Mouse (Mus musculus): Measurements from ENCODE around the gene Bcar3. TPM values are rescaled to one million over a fixed set of nuclear protein-coding genes. Genes with fewer than 3 reads are reported as not detected.

The Bcar3 gene
- polyA plus RNA-seq, 1 experiment from 2014 or later = 33.8 TPM

- H3K9me3 ChIP-seq (ENCODE audit: control insufficient read depth) = no peaks in the 10 kb centered on the region
- no peaks in the 10 kb centered on the region for H3K4me1 ChIP-seq (replicated peaks; ENCODE audit: control insufficient read depth, insufficient read depth, low read length)
- peaks cover 10% of the 10 kb centered on the region; the same call in 1 of the 2 replicates for H3K36me3 ChIP-seq (ENCODE audit: control insufficient read depth, insufficient read depth)
- no peaks in the 10 kb centered on the region for H3K27me3 ChIP-seq (replicated peaks; ENCODE audit: control insufficient read depth, insufficient read depth, low read length)
- H3K4me2 ChIP-seq (replicated peaks; ENCODE audit: low read depth) = no peak overlapping the region
- WGBS = 91% methylated on average over 3 of the region's 3 CpGs
- H3K9ac ChIP-seq (ENCODE audit: low read depth, low read length) = no peak overlapping the region
- H3K4me3 ChIP-seq (ENCODE audit: low read depth, low read length) = no peak overlapping the region
- ATAC-seq = no peak
- no peak overlapping the region for H3K27ac ChIP-seq (ENCODE audit: low read depth, low read length)
- no peak for TF ChIP-seq CTCF (IDR thresholded peaks at IDR 0.05; ENCODE audit: low read depth)
Measured at GRCm38 (mm10) chr3:122551174-122551573, 257.2 kb downstream of the Bcar3 start.

- no peaks in the 10 kb centered on the region for H3K4me1 ChIP-seq (replicated peaks; ENCODE audit: control insufficient read depth, insufficient read depth, low read length)
- TF ChIP-seq CTCF (IDR thresholded peaks at IDR 0.05; ENCODE audit: low read depth) = no peak
Measured at GRCm38 (mm10) chr3:122557766-122558165, 263.8 kb downstream of the Bcar3 start.

GRCm38 (mm10) chr3:122565285-122565684 is 271.3 kb downstream of the Bcar3 start:
- no peaks in the 10 kb centered on the region for H3K4me1 ChIP-seq (replicated peaks; ENCODE audit: control insufficient read depth, insufficient read depth, low read length)
- no peak overlapping the region for H3K4me2 ChIP-seq (replicated peaks; ENCODE audit: low read depth)
- ATAC-seq = no peak
- H3K27me3 ChIP-seq (replicated peaks; ENCODE audit: control insufficient read depth, insufficient read depth, low read length) = no peaks in the 10 kb centered on the region
- 13% methylated on average over 7 of the region's 7 CpGs for WGBS
- H3K27ac ChIP-seq (ENCODE audit: low read depth, low read length) = no peak overlapping the region
- H3K9me3 ChIP-seq (ENCODE audit: control insufficient read depth) = no peaks in the 10 kb centered on the region
- peaks cover 13% of the 10 kb centered on the region for H3K36me3 ChIP-seq (ENCODE audit: control insufficient read depth, insufficient read depth)
- H3K4me3 ChIP-seq (ENCODE audit: low read depth, low read length) = no peak overlapping the region
- TF ChIP-seq CTCF (IDR thresholded peaks at IDR 0.05; ENCODE audit: low read depth) = no peak
- no peak overlapping the region for H3K9ac ChIP-seq (ENCODE audit: low read depth, low read length)

More at GRCm38 (mm10) chr3:122557766-122558165, 263.8 kb downstream of the Bcar3 start:
- no peak overlapping the region for H3K9ac ChIP-seq (ENCODE audit: low read depth, low read length)
- no peak overlapping the region for H3K4me2 ChIP-seq (replicated peaks; ENCODE audit: low read depth)
- no peak overlapping the region for H3K4me3 ChIP-seq (ENCODE audit: low read depth, low read length)
- ATAC-seq = no peak
- H3K36me3 ChIP-seq (ENCODE audit: control insufficient read depth, insufficient read depth) = peaks cover 8% of the 10 kb centered on the region; the same call in 1 of the 2 replicates
- H3K27me3 ChIP-seq (replicated peaks; ENCODE audit: control insufficient read depth, insufficient read depth, low read length) = no peaks in the 10 kb centered on the region
- no peak overlapping the region for H3K27ac ChIP-seq (ENCODE audit: low read depth, low read length)
- H3K9me3 ChIP-seq (ENCODE audit: control insufficient read depth) = no peaks in the 10 kb centered on the region
- 32% methylated on average over 2 of the region's 2 CpGs for WGBS

- Histone ChIP-seq H3K27ac (ENCODE audit: low read depth, low read length) (no peak overlapping the region), H3K9me3 (ENCODE audit: control insufficient read depth) (no peaks in the 10 kb centered on the region), H3K4me3 (ENCODE audit: low read depth, low read length) (no peak overlapping the region), H3K4me1 (replicated peaks; ENCODE audit: control insufficient read depth, insufficient read depth, low read length) (no peaks in the 10 kb centered on the region), H3K27me3 (replicated peaks; ENCODE audit: control insufficient read depth, insufficient read depth, low read length) (no peaks in the 10 kb centered on the region), H3K9ac (ENCODE audit: low read depth, low read length) (no peak overlapping the region), H3K4me2 (replicated peaks; ENCODE audit: low read depth) (no peak overlapping the region), H3K36me3 (ENCODE audit: control insufficient read depth, insufficient read depth) (peaks cover 13% of the 10 kb centered on the region)
- WGBS = 55% methylated on average over 3 of the region's 3 CpGs
- no peak for ATAC-seq
- TF ChIP-seq CTCF (IDR thresholded peaks at IDR 0.05; ENCODE audit: low read depth) = no peak
Measured at GRCm38 (mm10) chr3:122566112-122566511, 272.2 kb downstream of the Bcar3 start.

- no peak overlapping the region for H3K4me3 ChIP-seq (ENCODE audit: low read depth, low read length)
- no peaks in the 10 kb centered on the region for H3K9me3 ChIP-seq (ENCODE audit: control insufficient read depth)
- TF ChIP-seq CTCF (IDR thresholded peaks at IDR 0.05; ENCODE audit: low read depth) = no peak
- H3K4me2 ChIP-seq (replicated peaks; ENCODE audit: low read depth) = no peak overlapping the region
- H3K27me3 ChIP-seq (replicated peaks; ENCODE audit: control insufficient read depth, insufficient read depth, low read length) = no peaks in the 10 kb centered on the region
- peaks cover 10% of the 10 kb centered on the region for H3K36me3 ChIP-seq (ENCODE audit: control insufficient read depth, insufficient read depth)
- H3K9ac ChIP-seq (ENCODE audit: low read depth, low read length) = no peak overlapping the region
- WGBS = 56% methylated on average over 4 of the region's 4 CpGs
- no peak for ATAC-seq
- H3K27ac ChIP-seq (ENCODE audit: low read depth, low read length) = no peak overlapping the region
- H3K4me1 ChIP-seq (replicated peaks; ENCODE audit: control insufficient read depth, insufficient read depth, low read length) = no peaks in the 10 kb centered on the region
Measured at GRCm38 (mm10) chr3:122566549-122566948, 272.6 kb downstream of the Bcar3 start.

- Histone ChIP-seq H3K4me1 (replicated peaks; ENCODE audit: control insufficient read depth, insufficient read depth, low read length) (0 out of 2 replicates have a peak, but pooled peaks cover 3% of the 10 kb centered on the region), H3K36me3 (ENCODE audit: control insufficient read depth, insufficient read depth) (no peaks in the 10 kb centered on the region), H3K27ac (ENCODE audit: low read depth, low read length) (no peak overlapping the region), H3K9me3 (ENCODE audit: control insufficient read depth) (no peaks in the 10 kb centered on the region), H3K4me3 (ENCODE audit: low read depth, low read length) (no peak overlapping the region), H3K9ac (ENCODE audit: low read depth, low read length) (no peak overlapping the region), H3K27me3 (replicated peaks; ENCODE audit: control insufficient read depth, insufficient read depth, low read length) (no peaks in the 10 kb centered on the region), H3K4me2 (replicated peaks; ENCODE audit: low read depth) (no peak overlapping the region)
- no peak for TF ChIP-seq CTCF (IDR thresholded peaks at IDR 0.05; ENCODE audit: low read depth)
- no peak for ATAC-seq
- 91% methylated on average over 5 of the region's 5 CpGs for WGBS
Measured at GRCm38 (mm10) chr3:122573426-122574286, 279.7 kb downstream of the Bcar3 start.

Measured in intestine, postnatal 0 days (tissue).